Mouse (Mus musculus) spleen, postnatal 10 days (tissue): Measurements from ENCODE around the gene Gpn1.
A peak's percentile ranks its signal among the peaks of the same experiment; 100 is the strongest.
"Not testable (repeated sequence)": the region's sequence is repeated elsewhere in the genome, so short reads cannot be mapped to it uniquely, and the experiment has no call there.

Source experiments
- DNase-seq, 2 experiments: peaks; one replicate each; pipeline ENCODE4 v3.0.0; 2021 to 2022; ENCODE audit warnings: low spot score in 2 of 2

The Gpn1 gene

DNA sequence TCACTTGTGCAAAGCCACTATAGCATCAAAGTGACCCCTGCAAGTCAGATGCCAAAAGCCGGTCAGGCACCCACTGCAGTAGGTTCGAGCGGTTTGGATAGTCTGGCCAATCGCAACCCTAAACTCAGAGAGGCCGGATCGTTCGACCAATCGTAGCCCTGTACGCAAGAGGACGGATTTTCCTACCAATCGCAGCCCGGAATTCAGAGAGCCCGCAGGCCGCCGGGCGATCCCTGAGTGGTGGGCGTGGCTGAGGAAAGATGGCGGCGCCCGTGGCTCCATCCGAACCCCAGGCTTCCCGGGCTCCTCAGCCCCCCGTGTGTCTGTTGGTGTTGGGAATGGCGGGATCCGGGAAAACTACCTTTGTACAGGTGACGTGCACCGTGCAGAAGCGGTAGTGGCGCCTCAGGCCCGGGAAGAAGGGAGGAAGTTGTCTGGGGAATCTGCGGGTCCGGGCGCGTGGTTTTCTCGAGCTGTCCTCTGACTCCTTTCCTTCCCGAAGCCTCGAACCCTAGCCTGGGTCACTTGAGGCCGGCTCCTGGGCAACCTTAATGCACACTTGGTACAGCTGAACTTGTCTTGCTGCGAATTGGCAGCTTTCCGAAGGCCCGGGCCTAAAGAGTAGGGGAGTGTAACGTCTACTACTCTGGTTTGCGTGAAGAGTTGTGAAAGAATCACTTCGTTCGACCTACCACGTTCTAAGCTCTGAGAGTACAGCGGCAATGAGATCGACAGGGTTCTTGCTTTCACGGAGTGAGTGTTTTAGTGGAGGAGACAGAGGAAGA is at the start of gene Gpn1:
Gpn1 (plus strand) TSS at position 229 of the 785 bp plus-strand sequence.
- peak; percentile 70 to 91 for DNase-seq

GRCm38 (mm10) chr5:31451336-31451735 is 43.2 kb upstream of the Gpn1 start:
- no peak for DNase-seq

DNA sequence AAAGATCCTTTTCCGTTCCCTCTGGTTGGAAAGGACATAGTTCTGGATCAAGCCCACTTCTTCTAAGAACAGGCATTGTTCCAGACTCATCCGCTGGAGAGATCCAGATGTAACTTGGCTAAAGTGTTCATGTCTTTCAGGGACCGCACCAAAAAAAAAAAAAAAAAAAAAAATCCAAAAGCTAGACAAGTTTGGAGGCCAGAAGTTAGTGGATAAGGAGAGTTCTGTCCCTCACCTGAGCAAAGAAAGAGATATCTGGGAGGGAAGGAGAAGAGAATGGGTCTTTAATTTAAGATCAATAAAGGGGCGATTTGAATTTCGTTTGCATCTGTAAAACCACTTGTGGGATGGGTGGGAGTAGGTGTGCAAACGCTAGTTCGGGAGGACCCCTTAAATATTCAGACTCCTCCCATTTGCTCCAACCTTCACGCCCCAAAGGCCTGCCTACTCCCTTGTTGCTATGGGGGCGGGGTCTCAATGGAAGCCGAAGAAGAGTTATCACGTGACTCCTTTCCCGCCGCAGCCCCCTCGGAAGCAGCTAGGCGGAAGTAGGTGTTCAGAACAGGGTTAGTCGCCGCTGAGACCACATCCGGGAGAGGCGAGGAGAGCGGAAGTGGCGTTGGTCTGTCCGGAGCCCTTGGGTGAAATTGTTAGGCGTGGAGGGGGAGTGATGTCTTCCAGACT is 42.5 kb upstream of the Gpn1 start, which contains the start of gene Zfp512:
Zfp512 (plus strand) TSS at position 554 of the 684 bp plus-strand sequence.
- peak; percentile 68 to 92 for DNase-seq

DNA sequence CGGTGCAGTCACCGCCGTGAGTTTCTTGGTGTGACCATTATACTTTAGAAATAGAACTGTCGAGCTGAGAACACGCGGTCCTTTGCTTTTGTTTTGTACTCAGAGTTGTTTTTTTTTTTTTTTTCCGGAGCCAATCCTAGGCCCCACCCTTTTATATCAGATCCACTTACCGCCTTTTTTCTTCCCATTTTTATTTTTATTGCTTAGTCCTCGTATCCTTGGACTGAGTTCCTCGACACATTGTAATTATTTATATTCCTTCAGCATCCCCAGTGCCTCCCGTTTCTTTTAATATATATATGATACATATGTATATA is 42.0 kb upstream of the Gpn1 start:
- no peak for DNase-seq

- DNase-seq, result peak in 1 of 2 experiments; percentile 19
Observed at GRCm38 (mm10) chr5:31452886-31453410, 41.6 kb upstream of the Gpn1 start.

DNA sequence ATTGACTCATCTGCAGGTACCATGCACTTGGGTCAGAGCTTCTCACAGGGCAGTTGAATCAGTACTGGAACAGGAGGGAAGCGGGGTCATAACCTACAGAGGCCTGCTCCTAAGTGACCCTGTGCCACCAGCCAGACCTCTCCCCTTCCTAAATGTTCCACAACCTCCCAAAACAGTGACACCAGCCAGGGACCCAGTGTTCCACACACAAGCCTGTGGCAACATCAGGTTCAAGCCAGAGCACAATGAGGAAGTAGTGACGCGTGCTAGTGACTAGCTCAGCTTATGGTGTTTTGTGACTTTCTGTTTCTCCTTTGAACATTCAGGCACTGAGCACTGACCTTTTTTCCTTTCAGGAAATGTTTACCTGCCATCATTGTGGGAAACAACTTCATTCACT is 26.7 kb upstream of the Gpn1 start:
- DNase-seq, result no peak

GRCm38 (mm10) chr5:31469711-31470110 is 24.8 kb upstream of the Gpn1 start:
- DNase-seq, result no peak

- DNase-seq, result peak; percentile 34 to 74
Observed at GRCm38 (mm10) chr5:31470334-31470733, 24.2 kb upstream of the Gpn1 start.

GRCm38 (mm10) chr5:31480536-31480935 is 14.0 kb upstream of the Gpn1 start:
- no peak for DNase-seq

GRCm38 (mm10) chr5:31485440-31485839 is 9.1 kb upstream of the Gpn1 start, which contains the start of gene 4930548H24Rik:
TSS of gene 4930548H24Rik (plus strand) at chr5:31485740.
- no peak for DNase-seq

DNA sequence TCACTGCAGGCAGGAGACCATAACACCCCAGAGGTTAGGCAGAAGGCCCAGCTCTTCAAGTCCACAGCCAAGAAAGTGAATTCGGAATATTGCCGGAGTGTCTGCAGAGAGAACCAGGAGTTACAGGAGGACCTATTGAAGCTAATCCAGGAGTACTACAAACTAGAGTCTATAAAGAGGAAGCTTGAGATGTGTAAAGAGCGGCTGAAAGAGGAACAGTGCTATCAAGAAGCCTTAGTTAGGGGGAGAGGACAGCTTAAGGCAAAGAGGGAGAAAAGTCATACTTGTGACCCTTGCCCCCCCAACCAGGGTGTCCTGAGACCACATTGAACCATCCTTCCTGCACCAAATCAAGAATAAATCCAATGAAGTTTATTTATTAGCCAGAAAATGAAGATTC is 6.7 kb upstream of the Gpn1 start:
- no peak for DNase-seq

- DNase-seq, result no peak
Observed at GRCm38 (mm10) chr5:31489116-31489769, 5.3 kb upstream of the Gpn1 start.

GRCm38 (mm10) chr5:31492031-31492430 is 2.5 kb upstream of the Gpn1 start:
- DNase-seq, result no peak

- DNase-seq, result no peak
Observed at GRCm38 (mm10) chr5:31504843-31505242, 10.3 kb downstream of the Gpn1 start.

DNA sequence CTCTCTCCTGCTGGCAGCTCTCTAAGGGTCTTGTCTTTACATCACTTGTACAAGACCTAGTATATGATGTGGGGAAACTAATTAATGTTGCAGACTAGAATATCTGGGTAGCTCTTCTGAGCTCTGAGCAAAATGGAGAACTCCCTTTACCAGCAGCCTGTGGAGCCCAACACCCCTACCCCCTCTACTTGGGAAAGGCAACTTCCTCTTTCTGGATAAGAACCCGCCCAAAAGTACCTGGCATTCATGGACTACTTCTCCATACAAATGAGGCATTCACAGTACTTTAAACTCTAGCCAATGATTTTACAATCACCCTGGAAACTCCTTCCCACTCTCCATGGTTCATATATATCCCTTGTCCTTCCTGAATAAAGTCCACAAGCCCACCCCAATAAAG is 17.9 kb downstream of the Gpn1 start:
- DNase-seq, result no peak

DNA sequence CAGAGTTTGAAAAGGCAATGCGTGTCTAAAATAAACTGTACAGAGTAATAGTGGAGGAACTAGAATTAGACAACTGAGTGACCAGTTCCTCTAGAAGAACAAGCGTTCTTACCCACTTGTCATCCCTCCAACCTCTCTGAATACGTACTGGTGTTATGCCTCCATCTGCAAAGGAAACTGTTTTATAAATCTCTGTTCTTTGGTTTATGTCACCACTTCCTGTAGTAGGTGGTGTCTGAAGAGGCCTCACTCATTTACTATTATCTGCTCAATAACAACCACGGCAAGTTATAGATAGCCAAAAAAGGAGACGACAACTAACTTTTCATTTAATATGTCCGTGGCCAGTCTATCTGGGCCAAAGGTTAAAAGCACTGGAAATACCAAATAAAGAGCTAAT is 26.0 kb downstream of the Gpn1 start:
- DNase-seq, result no peak

GRCm38 (mm10) chr5:31526354-31527116 is 32.0 kb downstream of the Gpn1 start, which contains the start of gene Slc4a1ap:
TSS of gene Slc4a1ap (plus strand) at chr5:31526995.
- DNase-seq, result peak; percentile 83 to 87

DNA sequence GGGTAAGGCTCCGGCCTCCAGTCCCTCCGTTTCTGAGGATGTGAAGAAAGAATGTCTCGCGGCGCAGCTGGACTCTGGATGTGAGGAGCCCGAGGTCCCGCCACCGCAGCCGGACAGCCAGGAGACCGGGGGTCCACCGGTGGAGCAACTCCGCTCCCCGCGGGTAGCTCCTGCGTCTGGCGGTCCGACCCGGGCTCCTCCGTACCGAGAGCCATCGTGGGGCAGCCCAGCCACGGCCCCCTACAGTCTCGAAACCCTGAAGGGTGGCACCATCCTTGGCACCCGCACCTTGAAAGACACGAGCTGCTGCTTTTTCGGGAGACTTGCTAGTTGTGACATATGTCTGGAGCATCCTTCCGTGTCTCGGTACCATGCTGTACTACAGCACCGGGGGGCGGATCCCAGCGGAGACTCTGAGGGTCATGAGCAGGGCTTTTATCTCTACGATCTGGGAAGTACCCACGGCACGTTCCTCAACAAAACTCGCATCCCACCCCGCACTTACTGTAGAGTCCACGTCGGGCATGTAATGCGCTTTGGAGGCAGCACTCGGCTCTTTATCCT is 32.7 kb downstream of the Gpn1 start:
- DNase-seq, result no peak

DNA sequence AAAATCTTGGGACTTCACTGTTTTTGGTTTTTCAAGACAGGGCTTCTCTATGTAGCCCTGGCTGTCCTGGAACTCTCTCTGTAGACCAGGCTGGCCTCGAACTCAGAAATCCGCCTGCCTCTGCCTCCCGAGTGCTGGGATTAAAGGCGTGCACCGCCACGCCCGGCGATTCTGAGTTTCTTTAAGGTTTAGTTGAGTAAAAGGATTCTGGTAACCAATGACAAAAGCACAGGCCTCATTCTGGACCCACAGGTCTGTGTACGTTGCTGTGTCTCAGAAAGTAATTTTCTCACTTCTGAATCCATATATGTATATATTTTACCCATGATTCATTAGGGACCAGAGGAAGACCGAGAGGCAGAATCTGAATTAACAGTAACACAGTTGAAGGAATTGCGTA is 33.2 kb downstream of the Gpn1 start, which contains the start of gene Supt7l:
Supt7l (minus strand) TSS at position 101 of the 400 bp plus-strand sequence.
- not testable (repeated sequence) for DNase-seq

- DNase-seq, result no peak
Observed at GRCm38 (mm10) chr5:31528560-31528959, 34.0 kb downstream of the Gpn1 start.

DNA sequence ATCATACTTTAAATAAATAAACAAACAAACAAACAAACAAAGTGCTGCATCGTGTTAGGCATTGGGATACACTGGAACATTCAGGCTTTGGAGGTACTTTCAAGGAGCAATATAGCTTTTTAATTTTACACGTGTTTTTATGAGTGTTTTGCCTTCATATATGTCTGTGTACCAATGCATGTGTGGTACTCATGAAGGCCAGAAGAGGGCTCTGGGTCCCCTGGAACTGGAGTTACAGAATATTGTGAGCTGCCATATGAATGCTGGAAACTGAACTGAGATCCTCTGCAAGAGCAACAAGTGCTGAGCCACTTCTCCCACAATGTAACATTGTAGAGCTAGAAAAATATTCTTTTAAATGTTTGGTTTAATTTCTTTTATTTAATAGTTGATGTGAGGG is 40.7 kb downstream of the Gpn1 start:
- no peak for DNase-seq
